Mouse (Mus musculus) mouse embryonic stem cell (cell line): ENCODE measurements at regions not wholly inside any gene's neighbourhood (a gene's known extent, or its start where the extent isn't known, plus 50 kb on each side); places are given as distances from the start of the nearest gene placed in this dataset.
"Not testable (repeated sequence)": the region's sequence is repeated elsewhere in the genome, so short reads cannot be mapped to it uniquely, and the experiment has no call there.

Source experiments
- in situ Hi-C, 2 experiments: fragments of 300-500 bp; cut with MboI; formaldehyde crosslinking; loops; 1 replicate in 1 of 2; 3 replicates in 1 of 2; pipeline ENCODE4 v1.14.3; 2019 to 2020; ENCODE audit warnings: low sequenced_read_pairs in 2 of 2, low pct_unique_long_range_greater_than_20kb in 1 of 2, mixed read lengths in 1 of 2; ENCODE audit not compliant: unreplicated experiment in 1 of 2

- in situ Hi-C loops, result loop anchor here in 1 of 2 experiments (25.0 kb wide), 1 partner anchor 428 kb away; no protein-coding TSS in a partner anchor
These were observed 338.4 kb upstream of the Clnk start for GRCm38 (mm10) chr5:39215016-39215415.

- in situ Hi-C loops, result loop anchor here in 1 of 2 experiments (25.0 kb wide), 1 partner anchor 425 kb away; no protein-coding TSS in a partner anchor
These were observed 335.9 kb upstream of the Clnk start for GRCm38 (mm10) chr5:39212550-39212949.

- in situ Hi-C loops, result no loop called here
These were observed 322.2 kb upstream of the Clnk start for GRCm38 (mm10) chr5:39198856-39199255.

GRCm38 (mm10) chr5:39191153-39191552 lies 314.5 kb upstream of the Clnk start:
- in situ Hi-C loops, result not testable (repeated sequence)

GRCm38 (mm10) chr5:39181616-39182402 lies 305.2 kb upstream of the Clnk start:
- in situ Hi-C loops, result no loop called here

- in situ Hi-C loops, result no loop called here
These were observed 304.4 kb upstream of the Clnk start for GRCm38 (mm10) chr5:39181028-39181427.

GRCm38 (mm10) chr5:39177891-39178290 lies 301.3 kb upstream of the Clnk start:
- in situ Hi-C loops, result no loop called here

GRCm38 (mm10) chr5:39176906-39177305 lies 300.3 kb upstream of the Clnk start:
- in situ Hi-C loops, result no loop called here

GRCm38 (mm10) chr5:39173491-39173890 lies 296.9 kb upstream of the Clnk start:
- in situ Hi-C loops, result no loop called here

GRCm38 (mm10) chr5:39159651-39160050 lies 283.0 kb upstream of the Clnk start:
- in situ Hi-C loops, result no loop called here

- in situ Hi-C loops, result no loop called here
These were observed 279.2 kb upstream of the Clnk start for GRCm38 (mm10) chr5:39155763-39156162.

GRCm38 (mm10) chr5:39153291-39153794 lies 276.7 kb upstream of the Clnk start:
- in situ Hi-C loops, result no loop called here

GRCm38 (mm10) chr5:39151917-39152316 lies 275.3 kb upstream of the Clnk start:
- in situ Hi-C loops, result no loop called here

GRCm38 (mm10) chr5:39150891-39151290 lies 274.3 kb upstream of the Clnk start:
- in situ Hi-C loops, result no loop called here

GRCm38 (mm10) chr5:39145658-39146057 lies 269.0 kb upstream of the Clnk start:
- in situ Hi-C loops, result no loop called here

GRCm38 (mm10) chr5:39144225-39144624 lies 267.6 kb upstream of the Clnk start:
- in situ Hi-C loops, result no loop called here

GRCm38 (mm10) chr5:39143648-39144047 lies 267.0 kb upstream of the Clnk start:
- in situ Hi-C loops, result no loop called here

GRCm38 (mm10) chr5:39138375-39138774 lies 261.8 kb upstream of the Clnk start:
- in situ Hi-C loops, result no loop called here

GRCm38 (mm10) chr5:39128931-39129330 lies 252.3 kb upstream of the Clnk start:
- in situ Hi-C loops, result no loop called here

GRCm38 (mm10) chr5:39126833-39127232 lies 250.2 kb upstream of the Clnk start:
- in situ Hi-C loops, result no loop called here
